Mouse (Mus musculus) testis, adult 2 months (tissue): ENCODE measurements around the gene Add3.

Experiments
- CTCF ChIP-seq: fragments of 200-500 bp; IDR thresholded peaks from 2 replicates; pipeline ENCODE4 v1.5.1; 2012; ENCODE audit warnings: low read depth, mild to moderate bottlenecking, inconsistent platforms, low read length, moderate library complexity; ENCODE audit not compliant: control insufficient read depth, insufficient read depth, insufficient replicate concordance
- POLR2A ChIP-seq: fragments of 200-500 bp; IDR thresholded peaks from 2 replicates; pipeline ENCODE4 v1.6.1; 2012; ENCODE audit warnings: low read depth, mild to moderate bottlenecking, inconsistent platforms, low read length, moderate library complexity; ENCODE audit not compliant: control insufficient read depth

DNA sequence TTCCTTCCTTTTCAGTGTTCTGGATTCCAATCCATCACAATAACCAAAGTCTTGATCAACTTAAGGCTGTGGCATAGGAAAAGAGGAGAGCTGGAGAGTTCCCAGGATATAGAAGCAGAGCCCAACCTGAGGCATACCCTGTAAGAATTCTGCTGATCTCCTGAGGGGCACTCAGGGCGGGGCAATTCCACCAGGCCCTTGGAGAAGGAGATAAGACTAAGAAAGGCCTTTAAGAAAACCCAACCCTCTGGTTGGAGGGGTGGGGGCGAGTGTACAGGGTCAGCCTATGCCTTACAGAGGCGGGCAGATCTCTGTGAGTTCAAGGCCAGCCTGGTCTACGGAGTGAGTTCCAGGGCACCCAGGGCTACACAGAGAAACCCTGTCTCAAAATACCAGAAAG, 13.7 kb upstream of the Add3 start:
- TF ChIP-seq CTCF = no peak
- no peak for TF ChIP-seq POLR2A
